Mouse (Mus musculus): ENCODE results near the gene Ms4a4b.
"Not testable (repeated sequence)": the region's sequence is repeated elsewhere in the genome, so short reads cannot be mapped to it uniquely, and the experiment has no call there.

Gene Ms4a4b

GRCm38 (mm10) chr19:11443338-11443737 lies at the start of gene Ms4a4b:
TSS of gene Ms4a4b (plus strand) at chr19:11443553.
- DNase-seq = no peak

- no peak for DNase-seq
Observed at GRCm38 (mm10) chr19:11395769-11396168, 47.6 kb upstream of the Ms4a4b start.

GRCm38 (mm10) chr19:11404527-11404926 lies 38.8 kb upstream of the Ms4a4b start, which contains the start of gene Ms4a4c:
TSS of gene Ms4a4c (plus strand) at chr19:11404770.
- no peak for DNase-seq

GRCm38 (mm10) chr19:11407428-11407827 lies 35.9 kb upstream of the Ms4a4b start:
- DNase-seq = no peak

GRCm38 (mm10) chr19:11408591-11408990 lies 34.8 kb upstream of the Ms4a4b start:
- DNase-seq = no peak

GRCm38 (mm10) chr19:11411640-11412039 lies 31.7 kb upstream of the Ms4a4b start:
- DNase-seq = no peak

- DNase-seq = no peak
Observed at GRCm38 (mm10) chr19:11414084-11414483, 29.3 kb upstream of the Ms4a4b start.

- DNase-seq = no peak
Observed at GRCm38 (mm10) chr19:11415581-11415980, 27.8 kb upstream of the Ms4a4b start.

GRCm38 (mm10) chr19:11418865-11419264 lies 24.5 kb upstream of the Ms4a4b start:
- DNase-seq = not testable (repeated sequence)

- DNase-seq = not testable (repeated sequence)
Observed at GRCm38 (mm10) chr19:11431209-11431608, 12.1 kb upstream of the Ms4a4b start.

- DNase-seq = no peak
Observed at GRCm38 (mm10) chr19:11435058-11435834, 8.1 kb upstream of the Ms4a4b start.

GRCm38 (mm10) chr19:11443964-11444363 lies 611 bp downstream of the Ms4a4b start:
- no peak for DNase-seq

- no peak for DNase-seq
Observed at GRCm38 (mm10) chr19:11447238-11447637, 3.9 kb downstream of the Ms4a4b start.

GRCm38 (mm10) chr19:11459041-11459440 lies 15.7 kb downstream of the Ms4a4b start:
- not testable (repeated sequence) for DNase-seq

- DNase-seq = not testable (repeated sequence)
Observed at GRCm38 (mm10) chr19:11464795-11465194, 21.4 kb downstream of the Ms4a4b start.

GRCm38 (mm10) chr19:11466471-11466870 lies 23.1 kb downstream of the Ms4a4b start:
- no peak for DNase-seq

GRCm38 (mm10) chr19:11468361-11468760 lies 25.0 kb downstream of the Ms4a4b start:
- not testable (repeated sequence) for DNase-seq

GRCm38 (mm10) chr19:11469215-11469614 lies 25.9 kb downstream of the Ms4a4b start, which contains the start of gene Ms4a6c:
TSS of gene Ms4a6c (plus strand) at chr19:11469366.
- DNase-seq = not testable (repeated sequence)

GRCm38 (mm10) chr19:11479714-11480113 lies 36.4 kb downstream of the Ms4a4b start:
- no peak for DNase-seq

GRCm38 (mm10) chr19:11482684-11483083 lies 39.3 kb downstream of the Ms4a4b start:
- no peak for DNase-seq

- DNase-seq = no peak
Observed at GRCm38 (mm10) chr19:11483941-11484340, 40.6 kb downstream of the Ms4a4b start.

GRCm38 (mm10) chr19:11484388-11484787 lies 41.0 kb downstream of the Ms4a4b start:
- no peak for DNase-seq

- DNase-seq = no peak
Observed at GRCm38 (mm10) chr19:11485266-11485665, 41.9 kb downstream of the Ms4a4b start.

GRCm38 (mm10) chr19:11485746-11486145 lies 42.4 kb downstream of the Ms4a4b start, which contains the start of gene Gm8369:
TSS of gene Gm8369 (plus strand) at chr19:11485938.
- no peak for DNase-seq

- no peak for DNase-seq
Observed at GRCm38 (mm10) chr19:11486599-11486998, 43.2 kb downstream of the Ms4a4b start.

Data from lung, postnatal 10 days (tissue).